Mouse (Mus musculus): Measurements from ENCODE around the gene Med12l.

Med12l gene

GRCm38 (mm10) chr3:59005271-59005995, at the start of gene Med12l:
Med12l (plus strand) TSS chr3:59005825.
- peak; percentile 14 for DNase-seq (ENCODE audit: low spot score)

DNA sequence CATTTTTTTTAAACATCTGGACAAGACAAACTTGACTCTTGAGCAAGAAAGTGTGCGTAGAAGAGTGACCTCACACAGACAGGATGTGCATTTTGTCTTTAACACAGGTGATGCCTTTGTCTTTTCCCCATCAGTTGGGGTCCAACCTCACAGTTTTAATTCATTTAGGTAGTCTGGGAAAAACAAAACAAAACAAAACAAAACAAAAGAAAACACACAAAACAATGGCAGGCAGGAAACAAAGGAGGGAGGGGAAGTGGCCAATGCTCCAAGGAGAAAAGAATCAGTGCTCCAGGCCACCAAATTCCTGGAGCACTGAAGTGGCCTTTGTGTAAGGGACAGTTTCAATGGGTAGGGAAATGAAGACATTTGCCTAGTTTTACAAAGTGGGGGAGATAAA, 44.5 kb upstream of the Med12l start:
- DNase-seq (ENCODE audit: low spot score): no peak

DNA sequence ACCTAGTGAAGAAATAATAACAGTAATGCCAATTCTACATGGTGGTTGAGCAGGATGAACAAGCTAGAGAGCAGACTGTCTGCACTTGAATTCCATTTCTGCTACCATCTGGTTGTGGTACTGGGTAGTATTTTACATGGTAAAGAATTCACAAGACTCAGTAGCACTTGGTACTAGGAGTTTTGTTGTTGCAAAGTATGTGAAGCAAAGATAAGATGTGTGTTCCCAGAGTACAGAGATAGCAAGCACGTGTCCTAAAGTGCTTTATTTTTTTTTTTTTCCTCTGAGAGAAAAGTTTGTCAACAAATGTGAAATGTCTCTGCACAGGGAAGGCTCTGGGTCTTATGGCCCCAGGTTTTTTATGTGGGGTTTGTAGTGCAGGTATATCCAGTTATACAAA, 28.2 kb upstream of the Med12l start:
- no peak for DNase-seq (ENCODE audit: low spot score)

DNA sequence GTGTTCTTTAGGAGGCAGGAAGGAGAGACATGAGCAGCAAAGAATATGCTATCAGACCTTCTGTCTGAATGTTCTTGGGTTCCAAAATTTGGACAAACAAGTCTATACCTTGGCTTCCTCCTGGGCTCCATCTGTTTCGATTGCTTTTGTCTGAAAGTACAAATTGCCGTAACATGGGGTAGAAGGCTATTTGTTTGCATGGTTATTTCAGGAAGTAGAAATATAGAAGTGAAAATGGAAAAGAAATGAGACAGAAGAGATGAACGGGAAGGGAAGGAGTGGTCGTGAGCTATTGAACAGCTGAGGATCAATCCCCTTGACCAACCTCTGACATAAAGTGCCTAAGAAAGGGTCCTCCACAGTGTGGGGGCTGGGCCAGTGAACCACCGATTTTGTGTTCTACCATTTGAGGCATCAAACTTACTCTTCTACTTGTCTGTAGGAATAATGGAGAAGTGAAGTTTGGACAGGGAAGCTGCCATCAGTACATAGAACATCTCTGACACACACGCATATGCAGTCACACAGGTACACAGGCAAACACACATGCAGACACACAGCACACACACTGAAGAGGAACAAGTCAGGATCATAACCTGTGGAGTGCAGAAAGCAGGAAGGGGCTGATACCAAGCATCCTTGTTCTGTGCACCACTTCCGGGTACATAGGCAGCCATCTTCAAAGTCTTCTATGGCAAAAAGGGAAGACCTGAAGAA, 27.6 kb upstream of the Med12l start:
- DNase-seq (ENCODE audit: low spot score): no peak

GRCm38 (mm10) chr3:58980579-58980978, 25.0 kb upstream of the Med12l start:
- no peak for DNase-seq (ENCODE audit: low spot score)

GRCm38 (mm10) chr3:58982896-58983837, 22.5 kb upstream of the Med12l start:
- DNase-seq (ENCODE audit: low spot score): peak; percentile 65

DNA sequence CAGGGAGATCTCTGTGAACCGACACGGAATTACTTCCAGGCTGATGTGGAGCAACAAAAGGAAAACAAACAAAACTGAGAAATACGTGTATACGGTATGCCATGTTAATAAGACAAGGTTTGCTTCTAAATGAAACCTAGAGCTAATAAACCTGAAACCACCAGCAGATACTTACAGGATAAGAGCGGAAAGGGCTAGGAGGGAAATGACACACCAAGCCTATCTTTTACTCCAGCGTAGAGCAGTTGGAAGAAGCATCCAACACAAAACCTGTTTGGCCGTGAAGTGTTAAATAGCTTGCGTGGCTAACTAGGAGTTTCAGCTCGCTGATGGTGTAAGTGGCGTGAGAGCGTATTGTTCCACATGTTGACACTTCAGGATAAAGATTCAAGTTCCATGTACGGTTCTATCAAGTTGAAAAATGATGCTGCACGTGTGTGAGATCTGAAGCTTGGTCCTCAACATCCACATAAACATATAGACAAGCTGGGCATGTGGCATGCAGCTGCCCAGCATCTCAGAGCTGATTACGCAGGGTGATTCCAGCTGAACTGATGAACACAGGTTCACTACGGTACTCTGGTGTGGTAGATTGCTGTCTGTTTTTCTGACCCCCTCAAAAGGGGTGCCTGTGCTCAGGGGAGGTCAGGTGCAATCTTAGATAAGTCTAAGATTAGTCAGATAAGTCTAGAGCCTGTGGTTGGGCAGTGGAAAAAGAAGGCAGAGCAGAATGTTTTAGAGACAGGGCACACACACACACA, 21.6 kb upstream of the Med12l start:
- no peak for DNase-seq (ENCODE audit: low spot score)

DNA sequence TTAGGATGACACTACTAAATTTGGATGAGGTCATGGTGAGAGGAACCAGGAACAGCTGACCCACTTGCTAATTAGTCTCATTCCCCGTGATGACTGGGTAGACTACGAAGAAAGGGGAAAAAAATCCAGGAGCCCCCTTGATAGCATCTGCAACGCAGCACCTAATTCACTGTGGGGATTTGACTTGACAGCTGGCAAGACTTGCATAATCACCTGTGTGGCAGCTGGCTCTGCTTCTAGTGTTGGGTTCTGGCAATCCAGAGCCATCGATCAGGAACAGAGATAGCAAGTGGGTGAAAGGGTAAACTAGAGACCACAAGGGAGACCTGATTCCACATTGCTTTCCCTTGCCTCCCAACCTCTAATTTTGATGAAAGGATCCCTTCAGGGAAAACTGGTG, 19.8 kb upstream of the Med12l start:
- DNase-seq (ENCODE audit: low spot score): no peak

GRCm38 (mm10) chr3:58989374-58989773, 16.3 kb upstream of the Med12l start:
- no peak for DNase-seq (ENCODE audit: low spot score)

DNA sequence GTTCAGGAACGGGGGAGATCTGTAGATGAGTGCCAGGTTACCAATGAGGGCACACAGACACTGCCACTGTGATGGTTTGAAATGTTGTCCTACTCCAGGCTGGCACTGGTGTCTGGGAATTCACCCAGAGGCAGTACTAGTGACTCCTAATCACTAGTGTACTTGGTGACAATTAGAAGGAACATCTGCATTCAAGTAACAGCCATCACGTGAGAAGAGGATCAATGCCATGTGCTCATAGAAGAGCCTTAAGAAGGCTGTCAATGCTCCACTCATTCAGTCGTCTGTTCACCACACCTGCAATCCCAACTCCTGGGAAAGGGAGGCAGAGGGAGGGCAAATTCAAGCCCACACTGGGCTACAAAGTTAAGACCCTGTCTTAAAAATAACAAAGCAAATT, 15.1 kb upstream of the Med12l start:
- DNase-seq (ENCODE audit: low spot score): no peak

- no peak for DNase-seq (ENCODE audit: low spot score)
These were observed 13.5 kb upstream of the Med12l start for GRCm38 (mm10) chr3:58992122-58992521.

GRCm38 (mm10) chr3:58993619-58994018, 12.0 kb upstream of the Med12l start:
- no peak for DNase-seq (ENCODE audit: low spot score)

DNA sequence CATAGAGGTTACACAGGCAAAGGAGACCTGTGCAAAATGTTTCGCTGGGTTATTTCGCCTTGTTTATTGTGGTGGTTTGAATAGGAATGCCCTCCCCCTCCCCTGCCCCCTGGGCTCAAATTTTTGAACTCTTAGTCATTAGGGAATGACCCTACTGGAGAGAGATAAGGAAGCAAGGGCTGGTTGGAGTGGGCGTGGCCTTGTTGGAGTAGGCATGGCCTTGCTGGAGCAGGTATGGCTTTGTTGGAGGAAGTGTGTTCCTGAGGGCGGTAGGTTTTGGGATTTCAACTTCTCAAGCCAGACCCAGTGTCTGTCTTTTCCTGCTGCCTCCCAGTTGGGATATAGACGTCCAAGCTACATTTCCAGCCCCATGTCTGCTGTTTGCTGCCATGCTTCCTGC, 1.9 kb upstream of the Med12l start:
- no peak for DNase-seq (ENCODE audit: low spot score)

DNA sequence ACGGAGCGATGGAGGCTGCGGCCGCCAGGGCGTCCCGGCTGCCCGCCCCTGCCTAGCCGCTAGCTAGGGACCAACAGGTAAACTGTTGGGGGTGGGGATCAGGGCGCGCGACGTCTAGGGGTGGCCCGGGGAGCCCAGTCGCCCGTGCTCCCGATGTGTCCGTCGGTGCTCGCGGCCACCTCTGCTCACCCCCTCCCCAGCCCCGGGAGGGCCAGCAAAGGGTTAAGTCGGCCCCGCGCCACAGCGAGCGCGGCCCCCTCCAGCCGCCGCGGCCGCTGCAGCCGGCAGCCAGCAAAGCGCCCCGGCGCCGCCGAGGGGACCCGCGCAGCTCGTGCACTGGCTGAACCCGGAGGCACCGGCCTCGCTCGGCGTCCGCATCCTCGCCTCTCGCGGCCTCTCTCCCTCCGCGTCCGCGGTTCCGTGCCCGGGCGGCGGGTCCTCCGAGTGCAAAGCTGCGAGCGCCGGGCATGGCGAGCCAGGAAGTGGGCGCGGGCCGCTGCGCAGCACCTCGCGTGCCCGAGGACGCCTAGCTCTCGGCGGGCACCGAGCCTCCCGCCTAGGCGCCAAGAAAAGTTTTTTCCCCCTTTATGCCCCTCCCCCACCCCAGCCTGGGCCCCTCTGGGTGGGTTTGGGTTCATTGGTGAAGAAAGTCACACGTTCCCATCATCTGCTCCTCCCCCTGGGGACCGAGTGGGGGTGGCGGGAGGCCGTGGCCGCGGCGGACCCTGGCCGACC, 538 bp downstream of the Med12l start:
- no peak for DNase-seq (ENCODE audit: low spot score)

DNA sequence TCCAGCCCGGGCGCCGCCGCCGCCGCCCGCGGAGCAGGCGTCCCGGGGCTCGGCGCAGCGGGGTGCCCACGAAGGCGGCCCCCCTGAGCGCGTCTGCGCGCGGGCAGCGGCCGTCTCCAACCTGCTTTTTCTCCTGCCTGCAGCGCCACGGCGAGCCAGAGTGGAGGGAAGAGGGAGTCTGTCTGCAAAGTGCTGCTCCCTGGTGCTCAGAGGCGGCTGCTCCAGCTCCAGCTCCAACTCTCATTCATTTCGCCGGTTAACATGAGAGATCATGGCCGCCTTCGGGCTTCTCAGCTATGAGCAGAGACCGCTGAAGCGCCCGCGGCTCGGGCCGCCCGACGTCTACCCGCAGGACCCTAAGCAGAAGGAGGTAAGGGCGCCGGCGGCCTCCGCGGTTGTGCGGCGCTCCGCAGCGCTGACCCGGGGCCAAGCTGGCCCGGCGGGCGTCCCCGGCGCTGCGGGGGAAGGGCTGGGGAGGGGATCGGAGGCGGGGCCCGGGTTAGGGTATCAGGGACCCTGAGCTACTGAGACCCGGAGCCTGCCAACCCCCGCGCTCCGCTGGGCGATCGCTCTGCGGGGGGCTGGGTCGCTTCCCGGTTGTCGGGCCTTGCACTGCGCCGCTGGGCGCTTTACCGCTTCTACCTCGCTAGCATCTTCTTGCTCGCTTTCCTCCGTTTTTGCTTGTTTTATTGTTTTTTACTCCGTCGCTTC, 1.3 kb downstream of the Med12l start:
- DNase-seq (ENCODE audit: low spot score): peak; percentile 38

- DNase-seq (ENCODE audit: low spot score): no peak
These were observed 4.7 kb downstream of the Med12l start for GRCm38 (mm10) chr3:59010276-59010675.

DNA sequence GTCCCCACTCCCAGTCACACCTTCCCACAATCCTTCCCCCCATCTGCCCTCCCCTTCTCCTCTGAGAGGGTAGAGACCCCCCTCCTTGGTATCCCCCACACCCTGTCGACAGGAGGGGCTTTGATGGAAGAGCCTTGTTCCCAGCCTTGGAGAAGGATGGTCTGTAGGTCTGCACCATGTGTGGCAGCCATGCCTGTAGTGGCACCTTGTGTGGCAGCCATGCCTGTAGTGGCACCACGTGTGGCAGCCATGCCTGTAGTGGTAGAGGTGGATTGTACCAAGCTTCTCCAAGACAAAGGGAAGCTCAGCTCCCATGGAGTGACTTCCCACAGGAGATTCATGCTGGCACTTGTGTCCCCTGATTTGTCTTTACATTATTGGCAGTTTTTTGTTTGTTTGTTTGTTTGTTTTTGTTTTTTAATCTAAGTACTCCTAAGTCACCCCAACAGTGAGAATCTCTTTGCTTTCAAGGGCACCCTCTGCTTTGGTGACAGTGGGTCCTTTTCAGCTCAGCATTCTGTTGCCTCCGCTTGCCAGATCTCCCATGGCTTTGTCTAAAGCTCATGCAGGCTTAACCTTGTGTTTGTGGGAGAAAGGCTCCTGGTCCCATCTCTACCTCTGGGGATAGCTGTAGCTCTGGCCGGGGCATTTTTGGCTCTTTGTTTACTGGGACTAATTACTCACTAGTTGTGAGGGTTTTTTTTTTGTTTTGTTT, 10.2 kb downstream of the Med12l start:
- DNase-seq (ENCODE audit: low spot score): no peak

DNA sequence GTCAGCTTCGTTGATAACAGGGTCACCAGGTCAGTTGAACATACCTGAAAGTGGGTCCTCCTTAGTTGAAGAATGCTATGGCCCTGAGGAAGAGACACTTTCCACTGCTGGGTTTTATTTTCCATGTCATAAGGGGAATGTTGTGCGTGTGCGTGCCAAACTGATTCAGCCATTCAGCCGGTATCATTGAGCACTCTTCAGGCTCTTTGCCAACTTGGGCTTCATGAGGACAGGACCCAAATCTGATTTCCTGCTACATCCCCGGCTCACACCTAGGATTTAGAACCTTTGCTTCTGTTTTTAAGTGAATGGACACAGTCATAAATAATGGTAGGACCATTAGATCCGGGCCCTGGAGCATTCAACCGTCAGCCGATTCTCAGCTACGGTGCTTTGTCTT, 10.9 kb downstream of the Med12l start:
- DNase-seq (ENCODE audit: low spot score): no peak

- DNase-seq (ENCODE audit: low spot score): no peak
These were observed 15.6 kb downstream of the Med12l start for GRCm38 (mm10) chr3:59021236-59021635.

DNA sequence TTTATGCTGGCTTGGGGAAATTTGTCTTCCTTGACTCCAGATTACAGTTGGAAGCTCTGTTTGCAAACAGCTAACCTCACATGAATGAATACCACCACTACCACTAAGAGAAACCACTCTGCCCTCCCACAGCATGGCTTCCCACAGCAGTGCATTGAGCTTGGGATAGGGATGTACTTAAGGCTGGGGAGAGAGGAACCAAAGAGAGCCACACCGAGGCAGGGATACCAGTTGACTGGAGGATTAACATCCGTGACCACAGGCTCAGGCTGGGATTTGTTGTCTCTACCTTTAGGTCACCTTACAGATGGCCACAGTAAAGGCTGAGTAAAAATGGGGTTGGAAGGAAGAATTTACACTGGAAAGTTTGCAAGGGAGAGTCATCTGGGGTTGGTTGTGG, 16.6 kb downstream of the Med12l start:
- no peak for DNase-seq (ENCODE audit: low spot score)

Measured in lung, postnatal 25 days (tissue).